Mouse (Mus musculus): Measurements from ENCODE around the gene Gm6217. TPM values are rescaled to one million over a fixed set of nuclear protein-coding genes. Genes with fewer than 3 reads are reported as not detected.

The Gm6217 gene
- polyA plus RNA-seq, 2 experiments from 2014 or later, result not detected

Other genes with a start within 250 kb of the Gm6217 start
- 100 to 1,000 TPM in 1 of 2 experiments, 10 to 100 TPM in 1; 94.7 to 117 TPM for gene Mff, start 206.5 kb downstream of the Gm6217 start, polyA plus RNA-seq (2017; shearing (Covaris generic))
- gene Tm4sf20, start 162.9 kb downstream of the Gm6217 start, polyA plus RNA-seq (2017; shearing (Covaris generic)), result under 1 TPM in 1 of 2 experiments, not detected in 1; 0.81 TPM
- not detected for gene Gm47791, start 160.2 kb downstream of the Gm6217 start, polyA plus RNA-seq (2017; shearing (Covaris generic))
- 10 to 100 TPM; 37.1 to 42.3 TPM for gene Agfg1, start 91.9 kb downstream of the Gm6217 start, polyA plus RNA-seq (2017; shearing (Covaris generic))
- 1 to 10 TPM; 1.6 to 2.5 TPM for gene A030005L19Rik, start 18.1 kb downstream of the Gm6217 start, polyA plus RNA-seq (2017; shearing (Covaris generic))
- gene A030014E15Rik, start 6.5 kb downstream of the Gm6217 start, polyA plus RNA-seq (2017; shearing (Covaris generic)), result not detected
- gene A030003K21Rik, start 12.0 kb upstream of the Gm6217 start, polyA plus RNA-seq (2017; shearing (Covaris generic)), result not detected
- gene Gm7544, start 24.6 kb upstream of the Gm6217 start, polyA plus RNA-seq (2017; shearing (Covaris generic)), result not detected
- not detected for gene Gm47955, start 28.9 kb upstream of the Gm6217 start, polyA plus RNA-seq (2017; shearing (Covaris generic))
- gene Gm47959, start 69.1 kb upstream of the Gm6217 start, polyA plus RNA-seq (2017; shearing (Covaris generic)), result not detected
- not detected for gene Slc19a3, start 107.0 kb upstream of the Gm6217 start, polyA plus RNA-seq (2017; shearing (Covaris generic))
- not detected for gene Krtap28-10, start 111.1 kb upstream of the Gm6217 start, polyA plus RNA-seq (2017; shearing (Covaris generic))
- not detected for gene Gm47969, start 113.5 kb upstream of the Gm6217 start, polyA plus RNA-seq (2017; shearing (Covaris generic))
- gene A030005K14Rik, start 128.0 kb upstream of the Gm6217 start, polyA plus RNA-seq (2017; shearing (Covaris generic)), result not detected
- gene Krtap28-13, start 129.5 kb upstream of the Gm6217 start, polyA plus RNA-seq (2017; shearing (Covaris generic)), result not detected
- 10 to 100 TPM in 1 of 2 experiments, 1 to 10 TPM in 1; 3.1 to 12.0 TPM for gene Ccl20, start 185.4 kb upstream of the Gm6217 start, polyA plus RNA-seq (2017; shearing (Covaris generic))
- under 1 TPM in 1 of 2 experiments, not detected in 1; 0.33 TPM for gene Daw1, start 228.4 kb upstream of the Gm6217 start, polyA plus RNA-seq (2017; shearing (Covaris generic))

Measured in activated CD4-positive, CD25-positive, alpha-beta regulatory T cell, adult 4 months (primary cell).